Mouse (Mus musculus): ENCODE measurements around the gene B3galt5. TPM values are rescaled to one million over a fixed set of nuclear protein-coding genes. Genes with fewer than 3 reads are reported as not detected.

Gene B3galt5
- polyA plus RNA-seq, 1 experiment from 2014 or later = 0.35 TPM

DNA sequence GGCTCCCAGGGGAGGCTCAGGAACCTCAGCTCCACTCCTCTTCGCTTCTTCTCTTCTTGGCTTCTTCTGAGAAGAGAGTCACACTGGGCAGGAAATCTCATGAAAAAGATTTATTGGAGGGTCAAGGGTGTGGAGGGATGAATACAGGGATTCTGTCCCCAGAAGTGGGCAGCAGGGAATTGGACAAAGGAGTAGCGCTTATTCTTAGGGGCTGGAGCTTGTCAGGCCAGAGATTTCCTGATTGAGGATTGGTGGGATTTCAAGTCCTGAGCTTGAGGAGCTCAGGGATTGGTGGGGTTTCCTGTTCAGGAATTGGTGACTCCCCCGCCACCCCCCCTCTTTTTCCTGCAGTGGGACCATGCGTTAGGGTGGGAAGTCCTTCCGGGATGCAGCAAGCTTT, 113.2 kb downstream of the B3galt5 start:
- H3K27ac ChIP-seq = no peak overlapping the region
- H3K4me2 ChIP-seq = no peak overlapping the region
- peaks cover 17% of the 10 kb centered on the region for H3K4me1 ChIP-seq
- 79% methylated on average over 5 of the region's 5 CpGs for WGBS
- H3K9ac ChIP-seq = no peak overlapping the region
- no peak overlapping the region for H3K4me3 ChIP-seq
- no peaks in the 10 kb centered on the region for H3K27me3 ChIP-seq
- no peak for ATAC-seq (ENCODE audit: insufficient number of reproducible peaks, insufficient read depth, low FRiP score, low TSS enrichment, low read depth)
- no peaks in the 10 kb centered on the region for H3K9me3 ChIP-seq
- no peaks in the 10 kb centered on the region for H3K36me3 ChIP-seq

DNA sequence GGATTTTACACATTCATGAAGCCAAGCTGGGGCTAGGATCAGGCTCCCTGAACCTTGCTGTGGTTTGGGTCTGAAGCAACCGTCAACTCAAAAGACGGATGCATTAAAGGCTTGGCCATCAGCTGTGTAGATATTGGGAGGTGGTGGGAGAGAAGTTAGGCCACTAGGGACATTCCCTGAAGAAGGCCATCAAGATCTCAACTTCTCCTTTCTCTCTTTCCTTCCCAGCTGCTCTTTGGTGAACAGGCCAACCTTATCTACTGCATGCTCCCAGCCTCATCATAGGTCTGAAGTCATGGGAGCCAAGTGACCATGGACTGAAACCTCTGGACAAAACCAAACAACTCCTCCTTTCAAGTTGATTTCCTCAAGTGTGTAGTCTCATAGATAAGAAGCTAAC, 115.9 kb downstream of the B3galt5 start:
- Histone ChIP-seq H3K9me3 (no peaks in the 10 kb centered on the region), H3K4me1 (peaks cover 12% of the 10 kb centered on the region), H3K27ac (no peak overlapping the region), H3K4me3 (no peak overlapping the region), H3K27me3 (no peaks in the 10 kb centered on the region), H3K4me2 (no peak overlapping the region), H3K9ac (no peak overlapping the region), H3K36me3 (no peaks in the 10 kb centered on the region)
- no peak for ATAC-seq (ENCODE audit: insufficient number of reproducible peaks, insufficient read depth, low FRiP score, low TSS enrichment, low read depth)
- 93% methylated on average over 2 of the region's 2 CpGs for WGBS

DNA sequence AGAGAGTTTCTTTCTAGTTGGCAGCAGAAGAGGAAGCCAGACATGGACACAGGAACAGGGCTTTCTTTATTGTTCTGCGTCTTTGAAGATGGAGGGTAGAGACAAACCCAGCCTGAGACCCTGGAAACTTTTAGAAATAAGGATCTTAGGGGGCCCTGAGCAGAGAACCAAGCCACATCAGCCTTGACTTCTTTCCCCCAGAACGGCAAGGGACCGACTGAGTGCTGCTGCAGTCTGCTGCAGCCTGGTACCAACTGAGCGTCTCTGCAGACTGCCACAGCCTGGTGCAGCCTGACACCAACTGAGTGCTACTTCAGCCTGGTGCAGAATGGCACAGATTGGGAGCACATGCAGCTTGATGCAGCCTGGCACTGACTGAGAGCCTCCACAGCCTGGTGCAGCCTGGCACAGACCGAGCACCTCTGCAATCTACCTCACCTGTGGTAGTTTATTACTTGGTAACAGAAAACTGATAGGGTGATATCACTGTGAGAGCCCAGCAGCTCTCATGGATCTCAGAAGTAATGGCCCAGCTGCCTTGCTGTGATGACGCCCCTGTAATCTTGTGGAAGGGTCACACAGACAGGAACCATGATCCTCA, 117.8 kb downstream of the B3galt5 start:
- Histone ChIP-seq H3K36me3 (no peaks in the 10 kb centered on the region), H3K4me3 (no peak overlapping the region), H3K4me2 (no peak overlapping the region), H3K9ac (no peak overlapping the region), H3K9me3 (no peaks in the 10 kb centered on the region), H3K4me1 (peaks cover 3% of the 10 kb centered on the region), H3K27ac (no peak overlapping the region), H3K27me3 (no peaks in the 10 kb centered on the region)
- no peak for ATAC-seq (ENCODE audit: insufficient number of reproducible peaks, insufficient read depth, low FRiP score, low TSS enrichment, low read depth)
- WGBS = 81% methylated on average over 6 of the region's 6 CpGs

- H3K4me3 ChIP-seq = peak overlapping the region; percentile 5; the same call in 1 of the 2 replicates
- no peaks in the 10 kb centered on the region for H3K4me1 ChIP-seq
- H3K9ac ChIP-seq = no peak overlapping the region
- no peaks in the 10 kb centered on the region for H3K36me3 ChIP-seq
- H3K4me2 ChIP-seq = peak overlapping the region; percentile 32
- no peaks in the 10 kb centered on the region for H3K9me3 ChIP-seq
- ATAC-seq (ENCODE audit: insufficient number of reproducible peaks, insufficient read depth, low FRiP score, low TSS enrichment, low read depth) = peak; percentile 56; the same call in 1 of the 2 replicates
- no peaks in the 10 kb centered on the region for H3K27me3 ChIP-seq
- peak overlapping the region; percentile 7; the same call in 1 of the 2 replicates for H3K27ac ChIP-seq
- WGBS = 31% methylated on average over 6 of the region's 6 CpGs
Measured at GRCm38 (mm10) chr16:96353996-96354395, 118.4 kb downstream of the B3galt5 start.

DNA sequence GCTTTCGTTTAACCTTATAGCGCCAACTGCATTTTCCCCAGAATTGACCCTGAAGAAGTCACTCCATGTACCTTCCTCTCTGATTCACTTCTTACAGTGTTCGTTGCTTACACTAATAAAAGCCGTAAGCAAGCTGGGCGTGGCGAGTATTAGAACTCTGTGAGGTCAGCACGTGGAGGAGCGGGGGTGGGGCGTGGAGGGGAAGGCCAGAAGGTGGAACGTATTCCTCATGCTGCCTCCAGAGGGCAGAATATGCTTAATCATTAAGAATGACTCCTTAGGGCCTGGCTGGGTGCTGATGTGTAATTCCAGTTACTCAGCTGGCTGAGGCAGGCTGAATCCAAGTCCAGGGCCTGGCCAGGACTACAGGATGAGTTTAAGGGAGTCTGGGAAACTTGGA, 122.3 kb downstream of the B3galt5 start:
- Histone ChIP-seq H3K27ac (no peak overlapping the region), H3K4me3 (peak overlapping the region; percentile 31), H3K27me3 (peaks cover 9% of the 10 kb centered on the region), H3K36me3 (no peaks in the 10 kb centered on the region), H3K4me2 (peak overlapping the region; percentile 55), H3K9ac (0 out of 2 replicates have a peak overlapping the region, but pooled peaks have one; percentile 27), H3K9me3 (no peaks in the 10 kb centered on the region), H3K4me1 (peaks cover 4% of the 10 kb centered on the region; the same call in 1 of the 2 replicates)
- WGBS = 10% methylated on average over 10 of the region's 10 CpGs
- no peak for ATAC-seq (ENCODE audit: insufficient number of reproducible peaks, insufficient read depth, low FRiP score, low TSS enrichment, low read depth)

DNA sequence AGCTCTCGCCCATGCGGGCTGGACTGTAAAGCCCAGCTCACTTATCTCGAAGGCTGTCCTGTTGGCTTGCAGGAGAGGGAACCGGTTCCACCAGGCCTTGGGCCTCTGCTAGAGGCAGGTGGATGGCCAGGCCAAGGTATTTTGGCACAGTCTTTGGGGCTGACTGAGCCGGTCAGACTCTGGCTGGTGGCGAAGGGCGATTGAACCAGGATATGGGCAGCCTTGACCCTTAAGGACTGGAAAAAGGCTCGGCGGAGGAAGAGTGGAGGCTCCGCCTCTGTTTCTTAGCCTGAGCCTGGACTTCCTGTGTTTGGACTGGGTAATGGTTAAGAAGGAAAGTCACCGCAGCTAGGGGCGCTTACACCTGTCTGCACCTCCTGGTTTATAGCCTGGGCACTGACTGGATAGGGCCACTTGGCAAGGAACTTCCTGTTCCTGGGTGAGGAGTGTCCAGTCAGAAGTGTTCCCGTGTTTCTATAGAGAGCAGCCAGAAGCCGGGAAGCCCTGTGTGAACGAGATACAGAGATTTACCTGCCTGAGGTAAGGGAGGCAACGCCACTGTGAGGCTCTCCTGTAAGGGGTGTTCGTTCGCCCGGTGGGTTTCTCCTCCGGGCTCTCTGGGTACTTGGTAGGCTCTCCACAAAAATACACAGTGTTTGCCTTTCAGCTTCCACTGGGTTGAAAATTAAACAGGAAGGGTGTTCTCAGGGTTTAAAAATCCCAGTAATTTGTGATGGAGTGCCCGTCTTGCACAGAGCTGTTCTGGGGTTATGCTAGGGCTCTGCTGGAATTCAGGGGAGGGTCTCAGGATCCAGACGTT, 125.9 kb downstream of the B3galt5 start:
- H3K4me3 ChIP-seq = no peak overlapping the region
- H3K4me1 ChIP-seq = peaks cover 4% of the 10 kb centered on the region; the same call in 1 of the 2 replicates
- peaks cover 9% of the 10 kb centered on the region for H3K27me3 ChIP-seq
- WGBS = 78% methylated on average over 22 of the region's 22 CpGs
- no peaks in the 10 kb centered on the region for H3K36me3 ChIP-seq
- no peak overlapping the region for H3K9ac ChIP-seq
- no peaks in the 10 kb centered on the region for H3K9me3 ChIP-seq
- ATAC-seq (ENCODE audit: insufficient number of reproducible peaks, insufficient read depth, low FRiP score, low TSS enrichment, low read depth) = no peak
- no peak overlapping the region for H3K27ac ChIP-seq
- no peak overlapping the region for H3K4me2 ChIP-seq

DNA sequence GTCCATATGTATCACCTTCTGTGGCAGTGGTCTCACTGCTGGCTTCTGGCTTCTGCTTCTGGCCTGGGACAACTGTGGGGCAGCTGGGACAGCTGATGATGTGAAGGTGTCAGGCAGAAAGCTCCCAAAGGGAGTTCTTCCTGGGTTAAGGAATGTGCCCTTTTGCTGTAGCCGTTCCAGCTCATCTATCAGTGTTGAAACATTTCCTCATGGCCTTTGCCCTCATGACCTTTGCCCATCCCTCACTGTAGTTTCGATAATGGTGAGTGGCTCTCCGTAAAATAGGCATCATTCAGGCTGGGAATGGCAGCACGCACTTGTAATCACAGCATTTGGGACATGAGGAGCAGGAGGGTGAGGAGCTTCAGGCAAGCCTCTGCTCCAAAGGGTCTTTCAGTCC, 127.3 kb downstream of the B3galt5 start:
- Histone ChIP-seq H3K27ac (no peak overlapping the region), H3K9ac (no peak overlapping the region), H3K36me3 (no peaks in the 10 kb centered on the region), H3K27me3 (peaks cover 9% of the 10 kb centered on the region), H3K4me1 (peaks cover 4% of the 10 kb centered on the region; the same call in 1 of the 2 replicates), H3K9me3 (no peaks in the 10 kb centered on the region), H3K4me3 (no peak overlapping the region), H3K4me2 (no peak overlapping the region)
- 17% methylated on average over 4 of the region's 4 CpGs for WGBS
- no peak for ATAC-seq (ENCODE audit: insufficient number of reproducible peaks, insufficient read depth, low FRiP score, low TSS enrichment, low read depth)

GRCm38 (mm10) chr16:96363277-96363676, 127.7 kb downstream of the B3galt5 start:
- no peak overlapping the region for H3K4me2 ChIP-seq
- H3K9me3 ChIP-seq = no peaks in the 10 kb centered on the region
- WGBS = 71% methylated on average over 5 of the region's 5 CpGs
- peaks cover 4% of the 10 kb centered on the region; the same call in 1 of the 2 replicates for H3K4me1 ChIP-seq
- H3K4me3 ChIP-seq = no peak overlapping the region
- no peak overlapping the region for H3K9ac ChIP-seq
- H3K27me3 ChIP-seq = peaks cover 9% of the 10 kb centered on the region
- ATAC-seq (ENCODE audit: insufficient number of reproducible peaks, insufficient read depth, low FRiP score, low TSS enrichment, low read depth) = no peak
- no peaks in the 10 kb centered on the region for H3K36me3 ChIP-seq
- H3K27ac ChIP-seq = no peak overlapping the region

DNA sequence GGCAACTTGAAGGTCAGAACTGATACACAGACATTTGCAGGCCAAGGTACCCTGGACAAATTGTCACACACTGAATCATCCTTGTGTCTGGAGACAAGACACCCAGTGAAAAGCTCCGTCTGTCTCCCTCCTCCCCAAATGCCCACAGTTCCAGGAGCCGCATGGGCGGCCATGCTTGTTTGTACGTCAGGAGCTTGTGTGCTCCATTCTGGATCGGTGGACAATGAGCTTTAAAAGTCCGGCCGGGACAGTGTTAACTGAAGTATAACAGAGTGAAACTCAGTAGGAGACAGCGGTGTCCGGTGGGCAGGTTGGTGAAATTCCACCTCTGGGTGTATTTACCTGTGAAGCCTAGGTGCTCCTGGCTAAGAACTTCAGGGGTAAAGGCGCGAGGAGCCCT, 129.3 kb downstream of the B3galt5 start:
- Histone ChIP-seq H3K9me3 (no peaks in the 10 kb centered on the region), H3K9ac (no peak overlapping the region), H3K4me3 (no peak overlapping the region), H3K36me3 (no peaks in the 10 kb centered on the region), H3K4me2 (no peak overlapping the region), H3K27ac (no peak overlapping the region), H3K4me1 (peaks cover 4% of the 10 kb centered on the region; the same call in 1 of the 2 replicates), H3K27me3 (peaks cover 9% of the 10 kb centered on the region)
- 90% methylated on average over 11 of the region's 11 CpGs for WGBS
- no peak for ATAC-seq (ENCODE audit: insufficient number of reproducible peaks, insufficient read depth, low FRiP score, low TSS enrichment, low read depth)

Other genes with a start within 250 kb of the B3galt5 start
- 87.5 and 91.7 TPM in 2 replicates for gene Psmg1, start 244.8 kb upstream of the B3galt5 start, polyA plus RNA-seq (2015; fragmentation: Nextera tagmentation; extraction: Ambion mirVana)
- 113 and 118 TPM in 2 replicates for gene Brwd1, start 153.3 kb upstream of the B3galt5 start, polyA plus RNA-seq (2015; fragmentation: Nextera tagmentation; extraction: Ambion mirVana)
- 752 and 768 TPM in 2 replicates for gene Hmgn1, start 108.1 kb upstream of the B3galt5 start, polyA plus RNA-seq (2015; fragmentation: Nextera tagmentation; extraction: Ambion mirVana)
- gene Wrb, start 90.4 kb upstream of the B3galt5 start, polyA plus RNA-seq (2015; fragmentation: Nextera tagmentation; extraction: Ambion mirVana) = 59.9 and 61.4 TPM in 2 replicates
- 1.7 and 2.0 TPM in 2 replicates for gene Lca5l, start 43.5 kb upstream of the B3galt5 start, polyA plus RNA-seq (2015; fragmentation: Nextera tagmentation; extraction: Ambion mirVana)
- 1.4 and 1.9 TPM in 2 replicates for gene Sh3bgr, start 35.4 kb upstream of the B3galt5 start, polyA plus RNA-seq (2015; fragmentation: Nextera tagmentation; extraction: Ambion mirVana)
- gene Itgb2l, start 207.8 kb downstream of the B3galt5 start, polyA plus RNA-seq (2015; fragmentation: Nextera tagmentation; extraction: Ambion mirVana) = 0.17 TPM in 1 of 2 replicates, not detected in the other
- 7.2 and 22.0 TPM in 2 replicates for gene Pcp4, start 231.8 kb downstream of the B3galt5 start, polyA plus RNA-seq (2015; fragmentation: Nextera tagmentation; extraction: Ambion mirVana)

Data from embryonic facial prominence, embryonic 13.5 days (tissue).